ENCODE assay signal across 8 mouse cellular contexts in the genomic region with DNA sequence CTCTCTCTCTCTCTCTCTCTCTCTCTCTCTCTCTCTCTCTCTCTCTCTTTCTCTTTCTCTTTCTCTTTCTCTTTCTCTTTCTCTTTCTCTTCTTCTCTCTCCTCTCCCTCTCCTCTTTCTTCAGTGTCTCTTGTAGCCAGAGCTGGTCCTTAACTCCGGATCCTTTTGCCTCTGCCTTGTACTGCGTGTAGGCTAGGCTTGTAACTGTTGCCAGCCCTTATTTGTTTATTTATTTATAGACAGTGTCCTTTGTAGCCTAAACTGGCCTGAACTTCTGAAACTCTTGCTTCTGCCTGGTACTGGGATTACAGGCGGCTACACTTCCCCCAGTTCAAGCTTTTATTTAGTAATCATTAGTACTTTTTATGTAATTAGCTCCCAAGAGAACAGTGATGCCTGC. TPM values are rescaled to one million over a fixed set of nuclear protein-coding genes. Genes with fewer than 3 reads are reported as not detected.
DNase-seq lines count a peak whose midpoint lies in the region; ATAC-seq and TF ChIP-seq lines count a peak whose summit lies in the region.

No protein-coding gene starts in this region.

- H3K4me1 ChIP-seq in heart, embryonic 10.5 days: peaks cover 11% of the 10 kb centered on the region; the same call in 1 of the 2 replicates
- peaks cover 6 to 12% of the 10 kb centered on the region in 2 experiments; a peak in 3 of 4 replicates for H3K4me1 ChIP-seq in MEL (ENCODE audit: control insufficient read depth in 1 of 2, insufficient read depth in 2 of 2, low read length in 2 of 2)
- no peaks in the 10 kb centered on the region for H3K4me1 ChIP-seq in hindbrain, embryonic 11.5 days (replicated peaks; ENCODE audit: control insufficient read depth, insufficient read depth, low read length)
- peaks cover 17% of the 10 kb centered on the region for H3K4me1 ChIP-seq in midbrain, embryonic 10.5 days
- peaks cover 3% of the 10 kb centered on the region; the same call in 1 of the 2 replicates for H3K4me1 ChIP-seq in kidney, adult 2 months (ENCODE audit: control insufficient read depth, insufficient read depth, low read length)

- no peaks in the 10 kb centered on the region for H3K36me3 ChIP-seq in heart, embryonic 10.5 days
- peaks cover 0 to 20% of the 10 kb centered on the region in 2 experiments; a peak in 2 of 4 replicates for H3K36me3 ChIP-seq in MEL (ENCODE audit: control insufficient read depth in 1 of 2, insufficient read depth in 2 of 2, low read length in 2 of 2)
- H3K36me3 ChIP-seq in hindbrain, embryonic 11.5 days (ENCODE audit: control insufficient read depth, insufficient read depth, low read length): no peaks in the 10 kb centered on the region
- H3K36me3 ChIP-seq in midbrain, embryonic 10.5 days: no peaks in the 10 kb centered on the region
- H3K36me3 ChIP-seq in kidney, adult 2 months (ENCODE audit: control insufficient read depth, insufficient read depth, low read length): no peaks in the 10 kb centered on the region

- TF ChIP-seq EP300 in MEL (IDR thresholded peaks at IDR 0.05; ENCODE audit: low read depth in 1 of 2, low read length in 2 of 2): no peak

- 24% methylated on average over 3 of the region's 3 CpGs for WGBS in heart, embryonic 10.5 days
- WGBS in hindbrain, embryonic 11.5 days: 20% methylated on average over 3 of the region's 3 CpGs
- WGBS in midbrain, embryonic 10.5 days: 30% methylated on average over 3 of the region's 3 CpGs
- 7% methylated on average over 3 of the region's 3 CpGs for WGBS in kidney, adult 2 months

- peak overlapping the region; percentile 74 for H3K9ac ChIP-seq in MEL (ENCODE audit: control insufficient read depth, low read depth, low read length, poor library complexity, severe bottlenecking)
- H3K9ac ChIP-seq in hindbrain, embryonic 11.5 days (ENCODE audit: low read depth, low read length): no peak overlapping the region

- TF ChIP-seq POLR2A in MEL (IDR thresholded peaks at IDR 0.05; ENCODE audit: control insufficient read depth in 1 of 2, insufficient read depth in 1 of 2, low read depth in 1 of 2, low read length in 2 of 2, poor library complexity in 1 of 2): no peak
- TF ChIP-seq POLR2A in kidney, adult 2 months (IDR thresholded peaks at IDR 0.05; ENCODE audit: low read depth, low read length): no peak

- no peak for TF ChIP-seq CTCF in MEL (IDR thresholded peaks at IDR 0.05 in 2 of 3, conservative IDR thresholded peaks at IDR 0.05 in 1 of 3; ENCODE audit: control insufficient read depth in 1 of 3, insufficient read depth in 1 of 3, low read depth in 2 of 3, low read length in 3 of 3, poor library complexity in 1 of 3, severe bottlenecking in 1 of 3)
- no peak for TF ChIP-seq CTCF in kidney, adult 2 months (conservative IDR thresholded peaks at IDR 0.05; ENCODE audit: insufficient read depth, insufficient read length, low read depth, low read length)

- H3K27me3 ChIP-seq in heart, embryonic 10.5 days (ENCODE audit: insufficient read depth, poor library complexity, severe bottlenecking): no peaks in the 10 kb centered on the region
- no peaks in the 10 kb centered on the region for H3K27me3 ChIP-seq in MEL (ENCODE audit: control insufficient read depth in 1 of 2, insufficient read depth in 2 of 2, low read length in 2 of 2)
- no peaks in the 10 kb centered on the region for H3K27me3 ChIP-seq in hindbrain, embryonic 11.5 days (ENCODE audit: control insufficient read depth, insufficient read depth, low read length)
- no peaks in the 10 kb centered on the region for H3K27me3 ChIP-seq in midbrain, embryonic 10.5 days (ENCODE audit: low read depth, poor library complexity, severe bottlenecking)
- H3K27me3 ChIP-seq in kidney, adult 2 months (replicated peaks; ENCODE audit: control insufficient read depth, insufficient read depth, low read length): no peaks in the 10 kb centered on the region

- no peaks in the 10 kb centered on the region for H3K9me3 ChIP-seq in heart, embryonic 10.5 days
- H3K9me3 ChIP-seq in MEL (replicated peaks; ENCODE audit: insufficient read depth, low read length): no peaks in the 10 kb centered on the region
- H3K9me3 ChIP-seq in hindbrain, embryonic 11.5 days (ENCODE audit: control insufficient read depth, low read length): no peaks in the 10 kb centered on the region
- no peaks in the 10 kb centered on the region for H3K9me3 ChIP-seq in midbrain, embryonic 10.5 days (replicated peaks)

- TF ChIP-seq RAD21 in MEL (IDR thresholded peaks at IDR 0.05; ENCODE audit: low read depth, low read length): no peak

- ATAC-seq in hindbrain, embryonic 11.5 days (ENCODE audit: low FRiP score): no peak

- H3K4me3 ChIP-seq in heart, embryonic 10.5 days: peak overlapping the region; percentile 93
- H3K4me3 ChIP-seq in MEL (ENCODE audit: control insufficient read depth in 1 of 2, insufficient read depth in 1 of 2, low read depth in 2 of 2, low read length in 2 of 2): peak overlapping the region; percentile 79 to 87
- H3K4me3 ChIP-seq in hindbrain, embryonic 11.5 days (ENCODE audit: low read depth, low read length): peak overlapping the region; percentile 78
- H3K4me3 ChIP-seq in midbrain, embryonic 10.5 days: peak overlapping the region; percentile 88
- H3K4me3 ChIP-seq in kidney, adult 2 months (ENCODE audit: insufficient read depth, low read depth, low read length): no peak overlapping the region

- no peak for DNase-seq in heart, embryonic 10.5 days (ENCODE audit: low spot score)
- DNase-seq in heart, adult 18-20 months: no peak
- DNase-seq in MEL (ENCODE audit: low read depth, low spot score): peak; percentile 42
- DNase-seq in hindbrain, embryonic 11.5 days (ENCODE audit: low spot score): no peak
- no peak for DNase-seq in midbrain, embryonic 10.5 days (ENCODE audit: low spot score)
- DNase-seq in embryo, embryonic 11 days: no peak
- no peak for DNase-seq in cerebellum, postnatal 4 days (ENCODE audit: low spot score in 2 of 2)
- DNase-seq in kidney, adult 2 months: no peak

- no peak overlapping the region for H3K27ac ChIP-seq in heart, embryonic 10.5 days
- H3K27ac ChIP-seq in MEL (ENCODE audit: control insufficient read depth, low read depth, low read length): no peak overlapping the region
- H3K27ac ChIP-seq in hindbrain, embryonic 11.5 days (ENCODE audit: low read depth, low read length): no peak overlapping the region
- H3K27ac ChIP-seq in midbrain, embryonic 10.5 days (replicated peaks): peak overlapping the region; percentile 89; the same call in 1 of the 2 replicates
- no peak overlapping the region for H3K27ac ChIP-seq in kidney, adult 2 months (ENCODE audit: insufficient read depth, low read depth, low read length)

- peaks cover 46% of the 10 kb centered on the region for H3K79me2 ChIP-seq in MEL (ENCODE audit: control insufficient read depth, insufficient read depth, low read length, poor library complexity)

- peak overlapping the region; percentile 12; the same call in 1 of the 2 replicates for H3K4me2 ChIP-seq in hindbrain, embryonic 11.5 days (replicated peaks; ENCODE audit: low read depth, low read length)

TF ChIP-seq in MEL, 35 proteins besides CTCF, POLR2A, EP300 and RAD21:
- no peak for TF ChIP-seq POLR2AphosphoS2 (IDR thresholded peaks at IDR 0.05; ENCODE audit: low read length)
TF ChIP-seq in MEL: peak in this region for 0.

RNA-seq across cellular contexts. Expression of a gene that starts 1.2 kb away (rescaled TPM):
- polyA plus RNA-seq in heart, embryonic 10.5 days (2016; fragmentation: Nextera tagmentation; extraction: Ambion mirVana): 42.8 and 57.9 TPM in 2 replicates
- total RNA-seq in heart, adult 18-20 months (2021): 10 to 100 TPM; 13.1 to 13.2 TPM
- total RNA-seq in MEL (2012; rRNA removed): 46.0 and 47.5 TPM in 2 replicates
- 100 to 1,000 TPM in 1 of 2 experiments, 10 to 100 TPM in 1; 43.3 to 222 TPM for polyA plus RNA-seq in MEL (2012; ENCODE audit: insufficient read depth in 1 of 2, insufficient read length in 2 of 2, low read depth in 1 of 2, low replicate concordance in 2 of 2, missing spikeins in 1 of 2)
- 66.5 and 68.7 TPM in 2 replicates for polyA plus RNA-seq in hindbrain, embryonic 11.5 days (2014; fragmentation: Nextera tagmentation; extraction: Ambion mirVana)
- polyA plus RNA-seq in midbrain, embryonic 10.5 days (2016; fragmentation: Nextera tagmentation; extraction: Ambion mirVana): 66.9 and 68.4 TPM in 2 replicates
- polyA plus RNA-seq in kidney, adult 2 months (2012; rRNA removed): 3.1 and 4.1 TPM in 2 replicates

RNA-seq across cellular contexts. Expression of a gene that starts 46.0 kb away (rescaled TPM):
- polyA plus RNA-seq in heart, embryonic 10.5 days (2016; fragmentation: Nextera tagmentation; extraction: Ambion mirVana): 3.6 and 4.7 TPM in 2 replicates
- total RNA-seq in heart, adult 18-20 months (2021): 10 to 100 TPM in 1 of 2 experiments, 1 to 10 TPM in 1; 8.8 to 11.6 TPM
- total RNA-seq in MEL (2012; rRNA removed): 11.1 and 12.0 TPM in 2 replicates
- polyA plus RNA-seq in MEL (2012; ENCODE audit: insufficient read depth in 1 of 2, insufficient read length in 2 of 2, low read depth in 1 of 2, low replicate concordance in 2 of 2, missing spikeins in 1 of 2): 10 to 100 TPM; 17.8 to 73.4 TPM
- 15.5 and 16.1 TPM in 2 replicates for polyA plus RNA-seq in hindbrain, embryonic 11.5 days (2014; fragmentation: Nextera tagmentation; extraction: Ambion mirVana)
- polyA plus RNA-seq in midbrain, embryonic 10.5 days (2016; fragmentation: Nextera tagmentation; extraction: Ambion mirVana): 8.4 and 10.5 TPM in 2 replicates
- polyA plus RNA-seq in kidney, adult 2 months (2012; rRNA removed): 13.8 and 14.5 TPM in 2 replicates

RNA-seq across cellular contexts. Expression of a gene that starts 46.1 kb away (rescaled TPM):
- 143 and 148 TPM in 2 replicates for polyA plus RNA-seq in heart, embryonic 10.5 days (2016; fragmentation: Nextera tagmentation; extraction: Ambion mirVana)
- total RNA-seq in heart, adult 18-20 months (2021): 100 to 1,000 TPM in 1 of 2 experiments, 10 to 100 TPM in 1; 95.5 to 103 TPM
- 121 and 123 TPM in 2 replicates for total RNA-seq in MEL (2012; rRNA removed)
- polyA plus RNA-seq in MEL (2012; ENCODE audit: insufficient read depth in 1 of 2, insufficient read length in 2 of 2, low read depth in 1 of 2, low replicate concordance in 2 of 2, missing spikeins in 1 of 2): 10 to 100 TPM in 1 of 2 experiments, not detected in 1; 90.7 TPM
- 145 and 146 TPM in 2 replicates for polyA plus RNA-seq in hindbrain, embryonic 11.5 days (2014; fragmentation: Nextera tagmentation; extraction: Ambion mirVana)
- polyA plus RNA-seq in midbrain, embryonic 10.5 days (2016; fragmentation: Nextera tagmentation; extraction: Ambion mirVana): 137 and 144 TPM in 2 replicates
- polyA plus RNA-seq in kidney, adult 2 months (2012; rRNA removed): 34.6 and 38.4 TPM in 2 replicates

RNA-seq across cellular contexts. Expression of a gene that starts 59.7 kb away (rescaled TPM):
- polyA plus RNA-seq in heart, embryonic 10.5 days (2016; fragmentation: Nextera tagmentation; extraction: Ambion mirVana): 55.5 and 72.0 TPM in 2 replicates
- 1 to 10 TPM; 6.7 to 7.3 TPM for total RNA-seq in heart, adult 18-20 months (2021)
- total RNA-seq in MEL (2012; rRNA removed): 64.7 and 70.5 TPM in 2 replicates
- polyA plus RNA-seq in MEL (2012; ENCODE audit: insufficient read depth in 1 of 2, insufficient read length in 2 of 2, low read depth in 1 of 2, low replicate concordance in 2 of 2, missing spikeins in 1 of 2): 10 to 100 TPM in 1 of 2 experiments, not detected in 1; 52.9 TPM
- 62.3 and 68.1 TPM in 2 replicates for polyA plus RNA-seq in hindbrain, embryonic 11.5 days (2014; fragmentation: Nextera tagmentation; extraction: Ambion mirVana)
- 74.9 and 90.2 TPM in 2 replicates for polyA plus RNA-seq in midbrain, embryonic 10.5 days (2016; fragmentation: Nextera tagmentation; extraction: Ambion mirVana)
- polyA plus RNA-seq in kidney, adult 2 months (2012; rRNA removed): 7.1 and 7.6 TPM in 2 replicates
